Mouse (Mus musculus): ENCODE data around the gene Habp2. TPM values are rescaled to one million over a fixed set of nuclear protein-coding genes. Genes with fewer than 3 reads are reported as not detected.

The Habp2 gene
- not detected for total RNA-seq (2023)

GRCm38 (mm10) chr19:56286866-56287265, at the start of gene Habp2:
Gene Habp2 (plus strand): TSS chr19:56287137.

Other genes with a start within 250 kb of the Habp2 start
- gene Nrap, start 102.9 kb downstream of the Habp2 start, total RNA-seq (2023) = under 1 TPM; 0.18 to 0.24 TPM
- 10 to 100 TPM; 31.8 to 33.8 TPM for gene Casp7, start 110.0 kb downstream of the Habp2 start, total RNA-seq (2023)
- gene Plekhs1, start 174.5 kb downstream of the Habp2 start, total RNA-seq (2023) = 1 to 10 TPM; 1.1 to 1.4 TPM